Mouse (Mus musculus): ENCODE measurements around the gene Uap1. TPM values are rescaled to one million over a fixed set of nuclear protein-coding genes. Genes with fewer than 3 reads are reported as not detected.

The Uap1 gene
- polyA plus RNA-seq, 1 experiment from 2014 or later = 58.9 TPM

GRCm38 (mm10) chr1:170175848-170176247 lies 1.1 kb upstream of the Uap1 start:
- Histone ChIP-seq H3K4me1 (ENCODE audit: control insufficient read depth, insufficient read depth, low read length) (peaks cover 7% of the 10 kb centered on the region; the same call in 1 of the 2 replicates), H3K9me3 (replicated peaks; ENCODE audit: control insufficient read depth, low read length) (no peaks in the 10 kb centered on the region), H3K4me3 (replicated peaks; ENCODE audit: low read length) (no peak overlapping the region), H3K27ac (ENCODE audit: low read length) (peak overlapping the region; percentile 57; the same call in 1 of the 2 replicates), H3K4me2 (ENCODE audit: low read depth, low read length) (peak overlapping the region; percentile 75; the same call in 1 of the 2 replicates), H3K9ac (ENCODE audit: low read length) (no peak overlapping the region), H3K27me3 (ENCODE audit: control insufficient read depth, insufficient read depth, low read length) (no peaks in the 10 kb centered on the region), H3K36me3 (ENCODE audit: control insufficient read depth, insufficient read depth, low read length) (no peaks in the 10 kb centered on the region)
- 39% methylated on average over 6 of the region's 6 CpGs for WGBS
- no peak for ATAC-seq (ENCODE audit: insufficient read depth, low FRiP score)

DNA sequence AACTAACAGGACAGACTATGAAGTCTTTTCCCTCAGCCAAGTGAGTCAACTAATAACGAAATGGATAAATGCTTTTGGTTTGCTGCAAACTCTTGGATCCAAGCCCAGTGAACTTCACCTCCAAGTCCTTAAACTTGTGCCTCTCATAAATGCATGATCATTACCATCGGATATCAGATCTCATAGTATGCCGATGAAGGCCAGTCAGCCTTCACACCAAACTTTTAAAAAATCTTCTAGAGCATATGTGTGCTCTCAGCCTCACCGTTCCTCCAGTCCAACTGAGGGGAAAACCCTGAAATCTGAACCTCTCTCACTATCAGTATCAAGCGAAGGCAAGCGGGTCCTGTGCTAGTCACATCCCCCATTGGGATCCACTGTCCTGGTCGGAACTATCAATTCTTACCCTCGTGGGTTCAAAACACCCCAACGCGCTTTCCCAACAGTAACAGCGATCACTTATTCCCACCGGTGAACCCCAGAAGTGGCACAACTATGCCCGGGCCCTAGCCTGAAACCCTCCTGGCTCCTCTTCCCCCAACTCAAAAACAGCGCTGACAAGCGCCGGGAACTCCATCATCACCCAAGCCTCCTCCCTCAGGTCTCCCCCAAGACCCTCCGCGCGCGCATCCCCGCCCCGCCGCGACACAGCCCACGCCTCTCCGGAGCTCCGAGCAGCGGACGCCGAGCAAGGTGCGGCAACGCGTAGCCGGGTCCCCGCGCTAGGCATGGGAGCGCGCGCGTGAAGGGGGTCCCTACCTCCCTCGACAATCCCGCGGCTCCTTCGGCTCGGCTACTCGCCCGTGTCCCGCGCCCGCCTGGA lies 555 bp downstream of the Uap1 start:
- under 1% methylated on average over 50 of the region's 50 CpGs for WGBS
- H3K27me3 ChIP-seq (ENCODE audit: control insufficient read depth, insufficient read depth, low read length) = no peaks in the 10 kb centered on the region
- H3K9me3 ChIP-seq (replicated peaks; ENCODE audit: control insufficient read depth, low read length) = no peaks in the 10 kb centered on the region
- peak overlapping the region; percentile 91 for H3K27ac ChIP-seq (ENCODE audit: low read length)
- H3K4me2 ChIP-seq (ENCODE audit: low read depth, low read length) = peak overlapping the region; percentile 68
- H3K36me3 ChIP-seq (ENCODE audit: control insufficient read depth, insufficient read depth, low read length) = no peaks in the 10 kb centered on the region
- H3K9ac ChIP-seq (ENCODE audit: low read length) = peak overlapping the region; percentile 92
- peaks cover 7% of the 10 kb centered on the region; the same call in 1 of the 2 replicates for H3K4me1 ChIP-seq (ENCODE audit: control insufficient read depth, insufficient read depth, low read length)
- H3K4me3 ChIP-seq (replicated peaks; ENCODE audit: low read length) = peak overlapping the region; percentile 94
- peak; percentile 0 for ATAC-seq (ENCODE audit: insufficient read depth, low FRiP score)

DNA sequence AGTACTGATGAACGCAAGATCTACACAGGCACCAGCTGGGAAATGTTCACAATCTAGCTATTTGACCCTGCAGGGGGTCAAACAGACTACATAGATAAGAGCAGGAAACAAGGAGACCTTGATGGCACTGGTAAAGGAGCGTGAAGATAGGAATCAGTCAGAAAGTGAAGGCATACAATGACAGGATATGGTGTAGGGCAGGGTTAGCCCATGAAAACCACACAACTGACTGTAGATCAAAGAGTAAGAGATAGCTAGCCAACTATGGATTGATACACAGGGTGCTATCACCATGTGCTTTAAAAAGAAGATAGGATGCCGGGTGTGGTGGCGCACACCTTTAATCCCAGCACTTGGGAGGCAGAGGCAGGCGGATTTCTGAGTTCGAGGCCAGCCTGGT lies 7.0 kb downstream of the Uap1 start:
- ATAC-seq (ENCODE audit: insufficient read depth, low FRiP score) = no peak
- WGBS = 81% methylated on average over 5 of the region's 6 CpGs
- Histone ChIP-seq H3K4me1 (ENCODE audit: control insufficient read depth, insufficient read depth, low read length) (no peaks in the 10 kb centered on the region), H3K36me3 (ENCODE audit: control insufficient read depth, insufficient read depth, low read length) (peaks cover 3% of the 10 kb centered on the region; the same call in 1 of the 2 replicates), H3K27ac (ENCODE audit: low read length) (no peak overlapping the region), H3K27me3 (ENCODE audit: control insufficient read depth, insufficient read depth, low read length) (no peaks in the 10 kb centered on the region), H3K4me3 (replicated peaks; ENCODE audit: low read length) (no peak overlapping the region), H3K9me3 (replicated peaks; ENCODE audit: control insufficient read depth, low read length) (no peaks in the 10 kb centered on the region), H3K4me2 (ENCODE audit: low read depth, low read length) (no peak overlapping the region), H3K9ac (ENCODE audit: low read length) (no peak overlapping the region)

DNA sequence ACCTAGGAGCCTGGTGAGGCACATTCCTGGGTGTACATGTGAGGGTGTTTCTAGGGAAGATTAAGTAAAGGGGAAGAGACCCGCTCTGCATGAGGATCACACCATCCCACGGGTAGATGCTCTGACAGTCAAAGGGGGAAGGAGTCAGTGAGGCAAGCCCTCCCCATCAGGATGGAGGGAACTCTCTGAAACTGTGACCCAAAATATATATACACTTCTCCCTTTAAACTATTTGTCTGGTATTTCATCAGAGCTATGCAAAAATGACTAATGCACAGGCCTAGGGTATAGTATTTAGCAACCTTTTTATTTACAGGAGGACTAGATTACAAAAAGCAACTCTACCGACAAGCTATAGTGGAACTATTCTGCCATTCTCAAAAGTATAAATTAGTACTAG lies 9.8 kb downstream of the Uap1 start:
- H3K36me3 ChIP-seq (ENCODE audit: control insufficient read depth, insufficient read depth, low read length) = peaks cover 6% of the 10 kb centered on the region; the same call in 1 of the 2 replicates
- no peak overlapping the region for H3K4me3 ChIP-seq (replicated peaks; ENCODE audit: low read length)
- H3K4me2 ChIP-seq (ENCODE audit: low read depth, low read length) = no peak overlapping the region
- no peaks in the 10 kb centered on the region for H3K9me3 ChIP-seq (replicated peaks; ENCODE audit: control insufficient read depth, low read length)
- H3K4me1 ChIP-seq (ENCODE audit: control insufficient read depth, insufficient read depth, low read length) = peaks cover 5% of the 10 kb centered on the region
- no peak for ATAC-seq (ENCODE audit: insufficient read depth, low FRiP score)
- no peak overlapping the region for H3K9ac ChIP-seq (ENCODE audit: low read length)
- H3K27ac ChIP-seq (ENCODE audit: low read length) = no peak overlapping the region
- no peaks in the 10 kb centered on the region for H3K27me3 ChIP-seq (ENCODE audit: control insufficient read depth, insufficient read depth, low read length)
- 80% methylated on average over 3 of the region's 3 CpGs for WGBS

- Histone ChIP-seq H3K4me3 (replicated peaks; ENCODE audit: low read length) (no peak overlapping the region), H3K36me3 (ENCODE audit: control insufficient read depth, insufficient read depth, low read length) (peaks cover 8% of the 10 kb centered on the region), H3K4me2 (ENCODE audit: low read depth, low read length) (no peak overlapping the region), H3K27ac (ENCODE audit: low read length) (peak overlapping the region; percentile 73), H3K27me3 (ENCODE audit: control insufficient read depth, insufficient read depth, low read length) (no peaks in the 10 kb centered on the region), H3K9me3 (replicated peaks; ENCODE audit: control insufficient read depth, low read length) (no peaks in the 10 kb centered on the region), H3K9ac (ENCODE audit: low read length) (no peak overlapping the region), H3K4me1 (ENCODE audit: control insufficient read depth, insufficient read depth, low read length) (peaks cover 5% of the 10 kb centered on the region)
- ATAC-seq (ENCODE audit: insufficient read depth, low FRiP score) = no peak
- 59% methylated on average over 2 of the region's 2 CpGs for WGBS
Measured at GRCm38 (mm10) chr1:170164053-170164614, 10.6 kb downstream of the Uap1 start.

DNA sequence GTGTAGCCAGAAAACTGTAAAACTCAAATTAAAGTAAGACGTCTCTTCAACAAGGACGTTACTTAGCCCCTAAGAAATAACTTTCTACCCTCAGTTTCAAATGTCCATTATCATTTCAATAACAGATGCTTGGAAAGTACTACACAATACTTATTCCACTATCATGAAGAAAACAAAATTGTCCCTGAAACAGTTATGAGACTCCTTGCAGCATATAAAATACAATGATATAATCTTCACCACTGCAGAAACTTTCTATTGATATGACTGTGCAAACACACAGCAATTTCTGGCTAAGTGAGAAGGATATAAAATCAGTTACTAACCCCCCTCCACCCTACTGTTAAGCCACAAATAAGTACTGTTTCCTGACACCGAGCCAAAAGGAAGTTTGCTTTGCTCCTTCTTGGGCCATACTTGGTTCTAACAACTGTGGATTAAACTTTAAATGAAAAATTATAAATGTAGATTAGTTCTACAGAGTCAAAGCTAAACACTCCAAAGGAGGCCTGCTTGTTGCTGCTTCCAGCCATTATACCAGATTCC lies 11.3 kb downstream of the Uap1 start:
- H3K36me3 ChIP-seq (ENCODE audit: control insufficient read depth, insufficient read depth, low read length) = peaks cover 8% of the 10 kb centered on the region
- H3K27ac ChIP-seq (ENCODE audit: low read length) = peak overlapping the region; percentile 73; the same call in 1 of the 2 replicates
- 73% methylated on average over 3 of the region's 3 CpGs for WGBS

GRCm38 (mm10) chr1:170161852-170162251 lies 12.9 kb downstream of the Uap1 start:
- Histone ChIP-seq H3K4me1 (ENCODE audit: control insufficient read depth, insufficient read depth, low read length) (peaks cover 5% of the 10 kb centered on the region), H3K9me3 (replicated peaks; ENCODE audit: control insufficient read depth, low read length) (no peaks in the 10 kb centered on the region), H3K4me2 (ENCODE audit: low read depth, low read length) (no peak overlapping the region), H3K36me3 (ENCODE audit: control insufficient read depth, insufficient read depth, low read length) (peaks cover 10% of the 10 kb centered on the region), H3K27ac (ENCODE audit: low read length) (peak overlapping the region; percentile 46; the same call in 1 of the 2 replicates), H3K4me3 (replicated peaks; ENCODE audit: low read length) (no peak overlapping the region), H3K27me3 (ENCODE audit: control insufficient read depth, insufficient read depth, low read length) (no peaks in the 10 kb centered on the region), H3K9ac (ENCODE audit: low read length) (no peak overlapping the region)
- ATAC-seq (ENCODE audit: insufficient read depth, low FRiP score) = no peak
- WGBS = 69% methylated on average over 6 of the region's 6 CpGs

More for the DNA sequence above, 11.3 kb downstream of the Uap1 start:
- Histone ChIP-seq H3K4me2 (ENCODE audit: low read depth, low read length) (no peak overlapping the region), H3K4me1 (ENCODE audit: control insufficient read depth, insufficient read depth, low read length) (peaks cover 5% of the 10 kb centered on the region), H3K4me3 (replicated peaks; ENCODE audit: low read length) (no peak overlapping the region), H3K27me3 (ENCODE audit: control insufficient read depth, insufficient read depth, low read length) (no peaks in the 10 kb centered on the region), H3K9me3 (replicated peaks; ENCODE audit: control insufficient read depth, low read length) (no peaks in the 10 kb centered on the region), H3K9ac (ENCODE audit: low read length) (no peak overlapping the region)
- ATAC-seq (ENCODE audit: insufficient read depth, low FRiP score) = peak; percentile 29; the same call in 1 of the 2 replicates

GRCm38 (mm10) chr1:170160397-170160938 lies 14.3 kb downstream of the Uap1 start:
- no peak overlapping the region for H3K27ac ChIP-seq (ENCODE audit: low read length)
- ATAC-seq (ENCODE audit: insufficient read depth, low FRiP score) = no peak
- 60% methylated on average over 3 of the region's 3 CpGs for WGBS
- H3K9ac ChIP-seq (ENCODE audit: low read length) = no peak overlapping the region
- H3K9me3 ChIP-seq (replicated peaks; ENCODE audit: control insufficient read depth, low read length) = no peaks in the 10 kb centered on the region
- no peak overlapping the region for H3K4me3 ChIP-seq (replicated peaks; ENCODE audit: low read length)
- no peak overlapping the region for H3K4me2 ChIP-seq (ENCODE audit: low read depth, low read length)
- H3K27me3 ChIP-seq (ENCODE audit: control insufficient read depth, insufficient read depth, low read length) = no peaks in the 10 kb centered on the region
- H3K4me1 ChIP-seq (ENCODE audit: control insufficient read depth, insufficient read depth, low read length) = peaks cover 5% of the 10 kb centered on the region
- peaks cover 13% of the 10 kb centered on the region for H3K36me3 ChIP-seq (ENCODE audit: control insufficient read depth, insufficient read depth, low read length)

DNA sequence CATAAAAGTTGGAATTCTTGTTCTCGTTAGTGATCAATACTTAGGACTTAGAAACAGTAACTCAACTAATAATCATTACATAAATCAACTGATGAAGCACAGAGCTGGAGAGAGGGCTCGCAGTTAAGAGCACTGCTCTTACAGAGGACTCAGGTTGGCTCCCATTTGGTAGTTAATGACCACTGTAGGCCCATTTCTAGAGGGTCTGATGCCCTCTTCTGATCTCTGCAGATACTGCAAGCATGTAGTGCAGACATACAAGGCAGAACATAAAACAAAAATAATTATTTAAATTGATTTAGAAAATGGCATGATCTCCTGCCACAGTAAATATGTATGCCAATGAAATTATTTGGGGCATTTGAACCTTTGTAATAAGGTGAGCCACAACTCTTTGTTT lies 15.1 kb downstream of the Uap1 start:
- Histone ChIP-seq H3K9me3 (replicated peaks; ENCODE audit: control insufficient read depth, low read length) (no peaks in the 10 kb centered on the region), H3K27ac (ENCODE audit: low read length) (no peak overlapping the region), H3K4me3 (replicated peaks; ENCODE audit: low read length) (no peak overlapping the region), H3K27me3 (ENCODE audit: control insufficient read depth, insufficient read depth, low read length) (no peaks in the 10 kb centered on the region), H3K4me1 (ENCODE audit: control insufficient read depth, insufficient read depth, low read length) (peaks cover 5% of the 10 kb centered on the region), H3K9ac (ENCODE audit: low read length) (no peak overlapping the region), H3K4me2 (ENCODE audit: low read depth, low read length) (no peak overlapping the region), H3K36me3 (ENCODE audit: control insufficient read depth, insufficient read depth, low read length) (peaks cover 16% of the 10 kb centered on the region; the same call in 1 of the 2 replicates)
- no peak for ATAC-seq (ENCODE audit: insufficient read depth, low FRiP score)
- WGBS = 88% methylated on average over 2 of the region's 2 CpGs

Data from stomach, embryonic 16.5 days (tissue).